Mouse (Mus musculus): ENCODE results near the gene Sgsm2. TPM values are rescaled to one million over a fixed set of nuclear protein-coding genes. Genes with fewer than 3 reads are reported as not detected.

Gene Sgsm2
- total and polyA plus RNA-seq, 2 experiments from 2014 or later = 18.9 to 47.1 TPM

DNA sequence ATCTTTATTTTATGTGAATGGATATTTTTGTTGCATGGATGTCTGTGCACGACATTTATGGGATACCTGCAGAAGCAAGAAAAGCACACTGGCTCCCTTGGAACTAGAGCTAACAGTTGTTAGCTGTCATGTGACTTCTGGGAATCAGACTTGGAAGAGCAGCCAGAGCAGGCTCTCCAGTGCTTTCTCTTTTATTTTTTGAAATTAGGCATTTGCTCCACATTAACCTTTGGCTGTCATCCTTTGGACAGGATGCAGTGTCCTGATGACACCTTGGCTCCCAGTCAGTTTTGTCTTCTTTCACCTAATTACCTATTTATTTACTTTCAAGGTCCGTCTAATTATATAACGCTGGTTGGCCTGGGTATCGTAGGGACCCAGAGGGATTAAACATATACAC lies 2.2 kb downstream of the Sgsm2 start:
- no peak for DNase-seq
- WGBS = 74% methylated on average over 4 of the region's 4 CpGs
- Histone ChIP-seq H3K27me3 (ENCODE audit: insufficient read depth, low read length) (no peaks in the 10 kb centered on the region), H3K4me3 (ENCODE audit: low read depth, low read length) (no peak overlapping the region), H3K36me3 (ENCODE audit: insufficient read depth) (peaks cover 3% of the 10 kb centered on the region; the same call in 1 of the 2 replicates), H3K9ac (no peak overlapping the region), H3K27ac (ENCODE audit: low read depth, low read length) (no peak overlapping the region), H3K9me3 (ENCODE audit: low read length) (no peaks in the 10 kb centered on the region), H3K4me2 (ENCODE audit: low read depth) (no peak overlapping the region), H3K4me1 (ENCODE audit: insufficient read depth) (0 out of 2 replicates have a peak, but pooled peaks cover 13% of the 10 kb centered on the region)
- ATAC-seq = no peak
- no peak for TF ChIP-seq CTCF (IDR thresholded peaks at IDR 0.05; ENCODE audit: low read depth)

- Histone ChIP-seq H3K4me2 (ENCODE audit: low read depth) (no peak overlapping the region), H3K9me3 (ENCODE audit: low read length) (no peaks in the 10 kb centered on the region), H3K4me3 (ENCODE audit: low read depth, low read length) (no peak overlapping the region), H3K27me3 (ENCODE audit: insufficient read depth, low read length) (no peaks in the 10 kb centered on the region), H3K4me1 (ENCODE audit: insufficient read depth) (no peaks in the 10 kb centered on the region), H3K9ac (no peak overlapping the region), H3K27ac (ENCODE audit: low read depth, low read length) (no peak overlapping the region), H3K36me3 (ENCODE audit: insufficient read depth) (no peaks in the 10 kb centered on the region)
- TF ChIP-seq CTCF (IDR thresholded peaks at IDR 0.05; ENCODE audit: low read depth) = no peak
- no peak for DNase-seq
- WGBS = 77% methylated on average over 10 of the region's 10 CpGs
- ATAC-seq = no peak
Measured at GRCm38 (mm10) chr11:74883098-74883497, 13.8 kb downstream of the Sgsm2 start.

GRCm38 (mm10) chr11:74881979-74882378 lies 14.9 kb downstream of the Sgsm2 start:
- no peak for DNase-seq
- Histone ChIP-seq H3K4me2 (ENCODE audit: low read depth) (no peak overlapping the region), H3K27ac (ENCODE audit: low read depth, low read length) (no peak overlapping the region), H3K27me3 (ENCODE audit: insufficient read depth, low read length) (no peaks in the 10 kb centered on the region), H3K9me3 (ENCODE audit: low read length) (no peaks in the 10 kb centered on the region), H3K9ac (no peak overlapping the region), H3K4me3 (ENCODE audit: low read depth, low read length) (no peak overlapping the region), H3K36me3 (ENCODE audit: insufficient read depth) (no peaks in the 10 kb centered on the region), H3K4me1 (ENCODE audit: insufficient read depth) (no peaks in the 10 kb centered on the region)
- WGBS = 45% methylated on average over 14 of the region's 14 CpGs
- no peak for ATAC-seq
- no peak for TF ChIP-seq CTCF (IDR thresholded peaks at IDR 0.05; ENCODE audit: low read depth)

DNA sequence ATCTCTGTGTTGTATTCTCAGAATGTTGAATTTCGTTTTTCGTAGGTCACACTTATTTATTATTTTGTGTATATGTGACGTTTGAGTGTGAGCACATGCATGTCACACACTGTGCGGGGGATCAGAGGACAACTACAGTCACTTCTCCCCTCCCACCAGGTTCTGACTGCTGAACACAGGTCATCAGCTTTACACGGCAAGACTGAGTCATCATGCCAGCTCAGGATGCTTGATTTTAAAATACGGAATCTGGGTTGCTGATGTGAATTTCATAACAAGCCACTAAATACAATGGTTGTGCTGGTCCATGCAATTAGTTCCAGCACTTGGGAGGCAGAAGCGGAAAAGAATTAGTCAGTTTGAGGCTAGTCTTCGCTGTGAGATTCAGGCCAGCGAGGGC lies 15.9 kb downstream of the Sgsm2 start:
- Histone ChIP-seq H3K36me3 (ENCODE audit: insufficient read depth) (no peaks in the 10 kb centered on the region), H3K9me3 (ENCODE audit: low read length) (no peaks in the 10 kb centered on the region), H3K4me3 (ENCODE audit: low read depth, low read length) (no peak overlapping the region), H3K4me2 (ENCODE audit: low read depth) (no peak overlapping the region), H3K27me3 (ENCODE audit: insufficient read depth, low read length) (no peaks in the 10 kb centered on the region), H3K9ac (no peak overlapping the region), H3K4me1 (ENCODE audit: insufficient read depth) (no peaks in the 10 kb centered on the region), H3K27ac (ENCODE audit: low read depth, low read length) (no peak overlapping the region)
- WGBS = 89% methylated on average over 9 of the region's 9 CpGs
- ATAC-seq = no peak
- DNase-seq = no peak
- TF ChIP-seq CTCF (IDR thresholded peaks at IDR 0.05; ENCODE audit: low read depth) = no peak

- no peaks in the 10 kb centered on the region for H3K4me1 ChIP-seq (ENCODE audit: insufficient read depth)
- H3K27me3 ChIP-seq (ENCODE audit: insufficient read depth, low read length) = no peaks in the 10 kb centered on the region
- H3K36me3 ChIP-seq (ENCODE audit: insufficient read depth) = no peaks in the 10 kb centered on the region
- H3K27ac ChIP-seq (ENCODE audit: low read depth, low read length) = peak overlapping the region; percentile 57; the same call in 1 of the 2 replicates
- WGBS = 1% methylated on average over 9 of the region's 9 CpGs
- ATAC-seq = peak; percentile 98
- no peak overlapping the region for H3K4me3 ChIP-seq (ENCODE audit: low read depth, low read length)
- peak; percentile 80 for DNase-seq
- H3K4me2 ChIP-seq (ENCODE audit: low read depth) = peak overlapping the region; percentile 33
- TF ChIP-seq CTCF (IDR thresholded peaks at IDR 0.05; ENCODE audit: low read depth) = no peak
- H3K9ac ChIP-seq = peak overlapping the region; percentile 10
- no peaks in the 10 kb centered on the region for H3K9me3 ChIP-seq (ENCODE audit: low read length)
Measured at GRCm38 (mm10) chr11:74876801-74877200, 20.1 kb downstream of the Sgsm2 start.

- Histone ChIP-seq H3K36me3 (ENCODE audit: insufficient read depth) (no peaks in the 10 kb centered on the region), H3K4me1 (ENCODE audit: insufficient read depth) (0 out of 2 replicates have a peak, but pooled peaks cover 4% of the 10 kb centered on the region), H3K4me3 (ENCODE audit: low read depth, low read length) (no peak overlapping the region), H3K4me2 (ENCODE audit: low read depth) (no peak overlapping the region), H3K9ac (no peak overlapping the region), H3K27ac (ENCODE audit: low read depth, low read length) (no peak overlapping the region), H3K9me3 (ENCODE audit: low read length) (no peaks in the 10 kb centered on the region), H3K27me3 (ENCODE audit: insufficient read depth, low read length) (no peaks in the 10 kb centered on the region)
- TF ChIP-seq CTCF (IDR thresholded peaks at IDR 0.05; ENCODE audit: low read depth) = no peak
- DNase-seq (no peak), ATAC-seq (no peak)
- WGBS = 61% methylated on average over 3 of the region's 3 CpGs
Measured at GRCm38 (mm10) chr11:74874630-74875029, 22.2 kb downstream of the Sgsm2 start.

GRCm38 (mm10) chr11:74870991-74871622 lies 25.8 kb downstream of the Sgsm2 start:
- H3K27me3 ChIP-seq (ENCODE audit: insufficient read depth, low read length) = no peaks in the 10 kb centered on the region
- DNase-seq (peak; percentile 54), ATAC-seq (peak; percentile 34; the same call in 1 of the 2 replicates)
- peaks cover 15% of the 10 kb centered on the region for H3K36me3 ChIP-seq (ENCODE audit: insufficient read depth)
- H3K4me2 ChIP-seq (ENCODE audit: low read depth) = no peak overlapping the region
- WGBS = 11% methylated on average over 12 of the region's 12 CpGs
- 0 out of 2 replicates have a peak, but pooled peaks cover 4% of the 10 kb centered on the region for H3K4me1 ChIP-seq (ENCODE audit: insufficient read depth)
- H3K9ac ChIP-seq = no peak overlapping the region
- no peak overlapping the region for H3K4me3 ChIP-seq (ENCODE audit: low read depth, low read length)
- H3K9me3 ChIP-seq (ENCODE audit: low read length) = no peaks in the 10 kb centered on the region
- TF ChIP-seq CTCF (IDR thresholded peaks at IDR 0.05; ENCODE audit: low read depth) = peak; percentile 36; the same call in 1 of the 2 replicates
- H3K27ac ChIP-seq (ENCODE audit: low read depth, low read length) = peak overlapping the region; percentile 54; the same call in 1 of the 2 replicates
